Mouse (Mus musculus) brown adipose tissue, adult 24 weeks (tissue): ENCODE measurements at regions not wholly inside any gene's neighbourhood (a gene's known extent, or its start where the extent isn't known, plus 50 kb on each side); places are given as distances from the start of the nearest gene placed in this dataset.
A peak's percentile ranks its signal among the peaks of the same experiment; 100 is the strongest.

Experiments
- H3K27ac ChIP-seq: fragments of 200-500 bp; replicated peaks from 2 replicates; pipeline ENCODE4 v1.5.1; 2012; ENCODE audit warnings: low read depth, mild to moderate bottlenecking, low read length
- H3K4me1 ChIP-seq: fragments of 200-500 bp; 2 replicates; pipeline ENCODE4 v1.6.1; 2012; ENCODE audit warnings: low read length, mixed read lengths; ENCODE audit not compliant: control insufficient read depth, insufficient read depth, insufficient read length
- H3K4me3 ChIP-seq: fragments of 200-500 bp; 2 replicates; pipeline ENCODE4 v1.5.1; 2012; ENCODE audit warnings: low read depth, mild to moderate bottlenecking, low read length, moderate library complexity; ENCODE audit not compliant: insufficient read depth

DNA sequence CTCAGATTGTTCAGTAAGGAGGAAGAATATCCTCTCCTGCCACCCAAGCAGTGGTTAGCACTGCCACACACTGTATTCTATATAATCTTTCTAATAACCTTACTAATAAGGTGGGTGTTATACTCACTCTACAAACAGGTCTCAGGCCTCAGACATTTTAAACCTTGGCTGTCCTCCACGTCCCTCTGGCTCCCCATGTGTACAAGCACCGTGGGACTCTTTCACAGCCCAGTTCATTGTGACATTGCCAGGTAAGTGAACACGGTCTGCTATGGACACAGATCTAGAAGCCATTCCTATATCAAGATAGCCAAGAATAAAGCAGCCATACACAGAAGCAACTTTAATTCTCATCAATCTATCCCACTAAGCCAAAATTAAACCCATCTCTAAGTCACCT, 382.8 kb downstream of the Mllt3 start:
- no peak overlapping the region for H3K4me3 ChIP-seq
- no peak overlapping the region for H3K27ac ChIP-seq
- H3K4me1 ChIP-seq = no peaks in the 10 kb centered on the region

DNA sequence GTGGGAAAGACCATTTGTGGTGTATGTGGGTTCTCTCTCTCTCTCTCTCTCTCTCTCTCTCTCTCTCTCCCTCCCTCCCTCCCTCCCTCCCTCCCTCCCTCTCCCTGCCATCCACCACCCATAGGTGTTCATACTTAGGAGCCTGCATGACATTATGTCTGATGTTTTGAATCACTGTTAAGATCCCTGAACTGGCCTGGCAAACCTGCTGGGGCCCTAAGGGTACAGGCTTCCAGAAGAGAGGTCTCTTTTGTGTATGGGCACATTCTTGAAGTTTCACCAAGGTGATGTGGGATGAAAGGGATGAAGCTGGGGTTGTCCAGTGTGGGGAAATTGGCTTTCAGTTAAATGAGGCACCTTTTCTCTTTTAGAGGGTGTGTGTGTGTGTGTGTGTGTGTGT, 384.2 kb downstream of the Mllt3 start:
- Histone ChIP-seq H3K4me3 (no peak overlapping the region), H3K27ac (no peak overlapping the region), H3K4me1 (no peaks in the 10 kb centered on the region)

DNA sequence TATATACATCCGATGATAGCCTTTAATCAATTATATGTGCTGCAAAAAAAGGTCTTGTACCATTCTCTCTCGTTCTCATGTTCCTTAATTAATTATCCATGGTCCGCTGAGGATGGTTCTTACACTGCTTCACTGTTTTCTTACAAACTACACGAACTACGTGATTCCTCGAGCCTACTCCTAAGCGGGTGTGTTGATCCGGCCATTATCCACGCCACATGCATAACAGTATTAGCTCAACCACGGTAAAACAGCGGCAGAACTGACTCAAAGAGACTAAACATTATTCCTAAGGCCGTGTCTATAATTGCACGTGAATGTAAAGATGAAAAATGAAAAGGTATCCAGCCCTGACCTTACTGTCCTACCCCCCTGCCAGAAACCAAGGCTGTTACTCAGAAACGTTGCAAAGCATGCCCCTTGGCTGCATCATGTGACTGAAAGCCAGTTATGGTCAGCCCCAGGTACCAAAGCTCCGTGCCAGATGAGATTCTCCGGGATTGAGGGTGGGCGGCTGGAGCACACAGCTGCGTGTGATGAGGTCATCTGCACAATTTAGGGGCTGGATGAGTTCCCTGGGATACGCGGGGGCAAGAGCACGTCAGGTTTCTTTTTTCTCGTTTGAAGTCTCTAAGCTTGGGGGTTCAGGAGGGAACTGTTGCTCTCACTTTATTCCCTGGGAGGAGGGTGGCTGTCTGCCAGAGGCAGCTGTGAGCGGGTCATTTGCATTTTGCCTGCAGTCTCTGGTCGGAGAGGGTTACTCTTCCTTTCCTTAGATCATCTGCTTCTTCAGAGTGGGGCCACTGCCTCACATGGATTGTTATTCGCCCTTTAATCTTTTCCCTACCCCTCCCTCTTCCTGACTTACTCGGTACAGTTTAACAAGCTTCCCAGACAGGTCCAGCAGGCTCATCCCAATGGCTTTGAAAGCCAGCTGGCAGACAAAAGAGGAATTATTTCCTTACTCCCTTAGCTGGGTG, 384.9 kb downstream of the Mllt3 start:
- Histone ChIP-seq H3K4me3 (peak overlapping the region; percentile 30; the same call in 1 of the 2 replicates), H3K4me1 (no peaks in the 10 kb centered on the region), H3K27ac (no peak overlapping the region)

DNA sequence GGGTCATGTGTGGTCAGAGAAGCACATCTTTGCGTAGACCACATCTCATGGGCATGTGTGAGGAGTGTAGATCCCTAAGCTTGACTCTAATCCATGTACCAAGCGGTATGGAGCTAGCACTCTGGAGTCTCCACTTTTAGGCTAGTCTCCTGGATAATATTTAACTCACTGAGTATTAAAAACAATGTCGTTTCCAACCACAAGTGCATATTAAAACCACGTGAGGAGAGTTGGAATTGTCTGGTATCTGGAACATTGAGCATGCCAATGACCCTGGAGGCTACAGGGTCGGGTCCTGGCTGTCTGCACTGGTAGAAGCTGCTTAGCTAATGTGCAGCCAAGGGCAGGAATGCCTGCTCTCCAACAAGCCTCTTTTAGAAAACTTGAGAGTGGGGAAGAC, 391.2 kb downstream of the Mllt3 start:
- H3K27ac ChIP-seq = no peak overlapping the region
- no peak overlapping the region for H3K4me3 ChIP-seq
- no peaks in the 10 kb centered on the region for H3K4me1 ChIP-seq

DNA sequence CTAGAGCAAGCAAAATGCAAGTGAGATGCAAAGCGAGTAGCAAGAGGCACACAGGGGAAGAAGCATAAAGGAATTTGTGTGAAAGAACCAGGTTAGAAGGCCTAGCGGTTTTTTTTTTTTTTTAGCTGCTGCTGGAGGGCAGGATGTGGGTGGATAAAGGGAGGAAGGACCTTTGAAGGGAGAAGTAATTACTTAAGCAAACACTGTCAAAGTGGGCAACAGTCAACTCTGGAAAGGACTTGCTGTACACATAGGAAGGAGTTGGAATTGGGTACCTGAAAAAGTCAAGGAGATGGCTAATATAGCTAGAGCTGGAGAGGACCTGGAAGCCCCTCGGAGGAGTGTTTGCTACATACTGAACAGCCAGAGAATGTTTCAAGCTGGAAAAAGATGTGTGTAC, 391.6 kb downstream of the Mllt3 start:
- H3K4me1 ChIP-seq = no peaks in the 10 kb centered on the region
- H3K27ac ChIP-seq = no peak overlapping the region
- no peak overlapping the region for H3K4me3 ChIP-seq

DNA sequence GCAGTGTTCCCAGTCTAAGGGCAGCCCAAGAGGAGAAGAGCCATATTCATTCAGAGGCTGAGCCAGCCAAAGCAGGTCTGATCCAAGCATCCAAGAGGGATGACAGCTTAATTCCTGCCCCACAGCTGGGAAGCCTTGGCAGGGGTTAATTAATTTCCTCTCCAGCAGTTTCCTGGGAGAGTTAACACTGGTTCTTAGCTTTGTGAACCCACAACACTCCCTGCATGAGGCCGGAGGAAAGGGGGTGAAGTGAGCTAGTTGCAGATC, 394.9 kb downstream of the Mllt3 start:
- H3K4me1 ChIP-seq = no peaks in the 10 kb centered on the region
- no peak overlapping the region for H3K4me3 ChIP-seq
- H3K27ac ChIP-seq = no peak overlapping the region

DNA sequence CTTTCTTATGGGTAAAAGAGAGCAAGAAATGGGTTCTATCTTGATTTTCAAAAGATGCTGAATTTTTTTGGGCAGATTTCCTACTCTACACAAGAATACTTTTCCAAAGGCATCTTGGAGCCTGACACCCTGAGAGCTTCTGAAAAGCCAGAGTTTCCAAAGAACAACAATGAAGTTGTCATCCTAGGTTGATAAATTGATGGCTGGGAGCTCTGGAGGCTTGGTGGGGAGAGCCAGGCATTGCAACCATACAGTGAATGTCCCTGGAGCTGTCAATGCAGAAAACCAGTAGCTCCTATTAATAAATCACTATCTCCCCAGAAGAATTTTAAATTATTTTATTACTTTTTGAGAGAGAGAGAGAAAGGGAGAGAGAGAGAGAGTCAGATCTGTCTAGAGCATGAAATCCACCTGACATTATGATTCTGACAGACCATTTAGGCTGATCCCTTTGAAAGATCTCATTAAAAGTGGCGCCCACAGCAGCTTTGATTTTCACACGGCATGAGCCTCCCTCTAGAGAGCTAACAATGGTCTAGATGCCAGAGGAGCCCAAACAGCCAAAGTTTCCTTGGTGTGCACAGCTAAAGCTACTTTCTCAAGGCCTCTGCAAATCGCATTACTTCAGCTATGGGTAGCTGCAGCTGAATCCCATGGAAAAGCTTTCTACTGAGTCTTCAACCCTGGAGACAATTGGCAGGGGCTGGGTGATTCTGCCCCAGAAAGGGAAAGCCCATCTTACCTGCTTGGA, 395.4 kb downstream of the Mllt3 start:
- H3K4me3 ChIP-seq = no peak overlapping the region
- H3K27ac ChIP-seq = no peak overlapping the region
- no peaks in the 10 kb centered on the region for H3K4me1 ChIP-seq

DNA sequence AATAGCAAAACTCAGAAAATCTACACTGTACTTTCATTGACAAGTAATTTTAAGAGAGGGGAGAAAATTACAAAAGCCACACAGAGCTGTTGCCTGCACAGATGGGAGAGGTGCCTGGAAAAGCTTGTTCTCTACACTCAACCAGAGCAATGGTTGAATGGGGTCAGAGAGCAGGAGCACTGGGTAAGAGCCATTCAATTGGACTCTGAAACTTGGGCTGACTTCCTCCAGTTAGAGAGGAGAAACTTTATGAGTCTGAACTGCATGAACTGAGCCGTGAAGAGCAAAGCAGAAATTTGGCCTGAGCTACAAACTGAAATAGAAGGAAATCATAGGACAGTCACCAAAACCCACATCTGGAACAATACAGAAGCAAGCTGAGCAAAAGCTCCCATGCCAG, 380.8 kb upstream of the Slc24a2 start:
- no peak overlapping the region for H3K27ac ChIP-seq
- no peaks in the 10 kb centered on the region for H3K4me1 ChIP-seq
- no peak overlapping the region for H3K4me3 ChIP-seq

DNA sequence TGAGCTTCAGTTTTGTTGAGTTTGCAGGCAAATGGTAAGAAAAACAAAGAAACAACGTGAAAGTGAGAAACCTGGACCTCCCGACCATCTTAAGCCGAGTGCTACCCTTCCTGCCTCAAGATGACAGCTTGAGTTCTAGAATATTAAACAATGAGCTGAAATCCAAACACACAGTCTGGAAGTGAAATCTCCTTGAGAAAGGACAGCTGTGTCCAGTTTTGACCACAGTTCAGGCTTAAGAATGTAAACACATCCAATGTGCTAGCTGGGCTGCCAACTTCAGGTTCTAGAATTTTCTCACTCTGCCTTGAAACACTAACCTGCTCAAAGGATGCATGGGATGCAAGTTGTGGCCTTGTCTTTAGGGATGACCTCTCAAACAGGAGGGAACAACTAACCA, 363.4 kb upstream of the Slc24a2 start:
- no peaks in the 10 kb centered on the region for H3K4me1 ChIP-seq
- H3K4me3 ChIP-seq = no peak overlapping the region
- H3K27ac ChIP-seq = no peak overlapping the region

DNA sequence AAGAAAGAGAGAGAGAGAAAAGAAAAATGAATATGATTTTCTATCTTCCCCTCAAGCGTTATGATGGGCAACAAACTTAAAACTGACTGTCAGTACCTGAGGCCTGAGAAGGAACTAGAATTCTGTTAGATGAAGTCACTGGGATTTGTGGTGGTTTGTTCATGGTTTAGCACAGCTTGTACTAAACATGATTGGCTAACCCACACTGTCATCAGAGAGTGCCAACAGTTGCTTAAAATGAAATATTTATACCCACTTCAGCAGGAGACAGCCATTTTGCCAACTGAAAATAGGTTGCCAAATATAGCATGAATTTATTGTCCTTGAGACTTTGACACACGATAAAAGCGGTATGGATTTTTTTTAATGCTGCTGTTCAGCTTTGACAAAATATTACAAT, 360.5 kb upstream of the Slc24a2 start:
- no peak overlapping the region for H3K4me3 ChIP-seq
- H3K27ac ChIP-seq = no peak overlapping the region
- H3K4me1 ChIP-seq = no peaks in the 10 kb centered on the region

DNA sequence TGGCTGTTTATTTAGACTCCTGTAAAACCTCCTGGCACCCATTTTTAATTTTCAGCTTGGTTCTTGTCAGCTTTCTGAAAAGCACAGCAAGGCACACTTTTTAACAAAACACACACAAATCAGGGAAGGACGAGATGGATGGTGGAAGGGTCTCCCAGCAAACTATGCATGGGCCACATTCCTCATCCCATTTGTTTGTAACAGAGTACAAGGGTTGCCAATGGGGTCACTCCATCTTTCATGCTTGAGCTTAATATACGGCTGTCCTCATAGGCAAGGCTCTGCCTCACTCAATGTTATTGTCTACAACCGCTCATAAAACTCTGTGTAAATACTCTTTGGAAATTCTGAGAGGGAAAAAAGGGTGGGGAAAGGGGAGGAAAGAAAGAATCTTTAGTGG, 347.9 kb upstream of the Slc24a2 start:
- Histone ChIP-seq H3K4me3 (no peak overlapping the region), H3K27ac (no peak overlapping the region), H3K4me1 (no peaks in the 10 kb centered on the region)

DNA sequence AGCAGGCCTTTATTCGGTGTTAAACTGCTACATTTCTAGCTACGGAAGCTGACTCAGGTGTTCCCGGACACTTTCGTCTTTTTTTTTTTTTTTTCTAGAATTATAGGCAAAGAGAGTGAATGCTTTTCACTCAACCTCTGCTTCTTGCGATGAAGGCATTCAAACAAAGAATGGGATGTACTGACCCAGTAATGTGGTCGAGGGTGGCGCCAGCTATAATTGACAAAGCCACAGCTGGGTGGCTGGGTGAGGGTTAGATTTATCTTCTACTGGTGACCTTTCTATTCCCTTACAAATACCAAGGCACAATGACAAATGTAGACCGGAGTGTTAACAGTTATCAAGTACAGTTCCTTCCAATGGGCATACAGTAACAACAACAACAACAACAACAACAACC, 340.7 kb upstream of the Slc24a2 start:
- Histone ChIP-seq H3K4me3 (no peak overlapping the region), H3K27ac (no peak overlapping the region), H3K4me1 (peaks cover 2% of the 10 kb centered on the region; the same call in 1 of the 2 replicates)

DNA sequence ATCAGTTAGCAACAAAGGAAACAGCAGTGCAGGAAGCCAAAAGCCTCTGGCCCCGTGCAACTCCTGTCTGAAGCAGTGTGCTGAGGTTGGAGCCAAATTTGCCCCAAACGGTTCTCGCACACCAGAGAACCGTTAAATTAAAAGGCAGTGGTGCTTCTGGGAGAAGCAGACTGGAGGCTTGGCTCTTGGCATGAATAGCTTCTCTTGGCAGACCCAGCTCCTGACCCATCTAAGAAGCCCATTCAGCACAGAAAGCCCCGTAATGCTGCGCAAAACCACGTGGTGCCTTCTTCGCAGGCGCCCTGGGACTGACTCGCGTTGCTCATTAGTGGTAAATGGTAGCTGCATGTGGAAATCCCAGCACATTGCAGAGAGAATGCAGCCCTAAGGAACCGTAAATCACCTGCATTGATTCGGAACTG, 340.2 kb upstream of the Slc24a2 start:
- Histone ChIP-seq H3K4me3 (no peak overlapping the region), H3K27ac (no peak overlapping the region), H3K4me1 (peaks cover 2% of the 10 kb centered on the region; the same call in 1 of the 2 replicates)

DNA sequence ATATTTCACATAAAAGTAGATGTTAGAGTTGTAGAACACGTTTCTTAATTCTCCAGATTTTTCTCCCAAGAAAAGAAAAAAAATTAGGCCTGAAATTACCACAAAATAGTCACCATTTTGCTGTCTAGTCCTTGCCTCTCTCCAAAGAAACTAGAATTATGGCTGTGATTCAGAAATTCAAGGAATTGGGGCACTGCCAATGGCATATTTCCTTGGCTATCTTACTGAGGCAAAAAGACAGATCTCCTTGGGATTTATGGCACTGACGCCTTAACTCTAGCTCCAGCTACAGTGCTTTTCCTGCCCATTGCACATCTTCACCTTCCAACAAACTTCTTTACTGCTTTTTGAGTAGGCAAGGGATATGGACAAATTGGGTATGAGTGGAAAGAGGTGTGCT, 336.3 kb upstream of the Slc24a2 start:
- peaks cover 2% of the 10 kb centered on the region; the same call in 1 of the 2 replicates for H3K4me1 ChIP-seq
- H3K27ac ChIP-seq = no peak overlapping the region
- H3K4me3 ChIP-seq = no peak overlapping the region

DNA sequence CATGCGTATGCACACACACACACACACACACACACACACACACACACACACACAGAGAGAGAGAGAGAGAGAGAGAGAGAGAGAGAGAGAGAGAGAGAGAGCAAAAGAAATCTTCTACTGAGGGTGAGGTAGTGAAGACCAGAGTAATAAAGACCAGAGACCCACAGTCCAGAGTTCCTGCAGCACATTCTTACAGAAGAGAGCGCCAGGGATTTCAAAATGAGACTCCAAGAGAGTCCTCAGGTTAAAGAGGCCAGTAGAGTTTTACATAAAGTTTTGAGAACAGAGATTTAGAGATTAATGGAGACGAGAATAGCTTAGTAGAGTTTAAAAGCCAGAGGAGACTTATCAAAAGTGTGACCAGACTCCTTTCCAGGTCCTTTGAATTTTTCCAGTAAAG, 324.6 kb upstream of the Slc24a2 start:
- Histone ChIP-seq H3K4me1 (no peaks in the 10 kb centered on the region), H3K4me3 (no peak overlapping the region), H3K27ac (no peak overlapping the region)
